Mouse (Mus musculus) limb, embryonic 10.5 days (tissue): ENCODE measurements around the gene Gtsf2. TPM values are rescaled to one million over a fixed set of nuclear protein-coding genes. Genes with fewer than 3 reads are reported as not detected.

Experiments
- DNase-seq: peaks from one replicate; pipeline ENCODE4 v3.0.0-alpha.2; 2017; ENCODE audit warnings: low spot score
- H3K27ac ChIP-seq: fragments of 300-500 bp; sonication (generic); 2 replicates; pipeline ENCODE4 v1.5.1; 2016; ENCODE audit warnings: mild to moderate bottlenecking
- H3K27me3 ChIP-seq: fragments of 300-500 bp; sonication (generic); 2 replicates; pipeline ENCODE4 v1.6.1; 2016; ENCODE audit warnings: low read depth, mild to moderate bottlenecking; ENCODE audit not compliant: poor library complexity, severe bottlenecking
- H3K36me3 ChIP-seq: fragments of 300-500 bp; sonication (generic); 2 replicates; pipeline ENCODE4 v1.6.1; 2016; ENCODE audit warnings: mild to moderate bottlenecking, moderate library complexity
- H3K4me1 ChIP-seq: fragments of 300-500 bp; sonication (generic); 2 replicates; pipeline ENCODE4 v1.6.1; 2016
- H3K4me3 ChIP-seq: fragments of 300-500 bp; sonication (generic); 2 replicates; pipeline ENCODE4 v1.5.1; 2016; ENCODE audit warnings: mild to moderate bottlenecking, moderate library complexity
- H3K9me3 ChIP-seq: fragments of 300-500 bp; sonication (generic); replicated peaks from 2 replicates; pipeline ENCODE4 v1.6.1; 2016; ENCODE audit warnings: mild to moderate bottlenecking
- WGBS: fragments of 180-500 bp; shearing (Covaris S2); methylation state at CpG from one replicate; pipeline ENCODE4 v1.1.7; 2016; 5-methylcytosine and 5-hydroxymethylcytosine counted together
- polyA plus RNA-seq: library from polyadenylated mRNA; unstranded; fragments of >200 nt; fragmentation: Nextera tagmentation; extraction: Ambion mirVana; gene quantifications from 2 replicates; pipeline ENCODE4 v1.2.1, GENCODE M21; 2016

Gene Gtsf2
- polyA plus RNA-seq, result not detected in 2 replicates

- WGBS, result 31% methylated on average over 3 of the region's 3 CpGs
- H3K4me1 ChIP-seq, result no peaks in the 10 kb centered on the region
- no peak for DNase-seq
- no peaks in the 10 kb centered on the region for H3K27me3 ChIP-seq
- H3K9me3 ChIP-seq, result no peaks in the 10 kb centered on the region
- H3K4me3 ChIP-seq, result no peak within 1 kb of the TSS
- H3K36me3 ChIP-seq, result no peaks in the 10 kb centered on the region
- H3K27ac ChIP-seq, result no peak within 1 kb of the TSS
Measured at GRCm38 (mm10) chr15:103448369-103448768, at the start of gene Gtsf2. TSS of gene Gtsf2 (minus strand) at chr15:103448469.

DNA sequence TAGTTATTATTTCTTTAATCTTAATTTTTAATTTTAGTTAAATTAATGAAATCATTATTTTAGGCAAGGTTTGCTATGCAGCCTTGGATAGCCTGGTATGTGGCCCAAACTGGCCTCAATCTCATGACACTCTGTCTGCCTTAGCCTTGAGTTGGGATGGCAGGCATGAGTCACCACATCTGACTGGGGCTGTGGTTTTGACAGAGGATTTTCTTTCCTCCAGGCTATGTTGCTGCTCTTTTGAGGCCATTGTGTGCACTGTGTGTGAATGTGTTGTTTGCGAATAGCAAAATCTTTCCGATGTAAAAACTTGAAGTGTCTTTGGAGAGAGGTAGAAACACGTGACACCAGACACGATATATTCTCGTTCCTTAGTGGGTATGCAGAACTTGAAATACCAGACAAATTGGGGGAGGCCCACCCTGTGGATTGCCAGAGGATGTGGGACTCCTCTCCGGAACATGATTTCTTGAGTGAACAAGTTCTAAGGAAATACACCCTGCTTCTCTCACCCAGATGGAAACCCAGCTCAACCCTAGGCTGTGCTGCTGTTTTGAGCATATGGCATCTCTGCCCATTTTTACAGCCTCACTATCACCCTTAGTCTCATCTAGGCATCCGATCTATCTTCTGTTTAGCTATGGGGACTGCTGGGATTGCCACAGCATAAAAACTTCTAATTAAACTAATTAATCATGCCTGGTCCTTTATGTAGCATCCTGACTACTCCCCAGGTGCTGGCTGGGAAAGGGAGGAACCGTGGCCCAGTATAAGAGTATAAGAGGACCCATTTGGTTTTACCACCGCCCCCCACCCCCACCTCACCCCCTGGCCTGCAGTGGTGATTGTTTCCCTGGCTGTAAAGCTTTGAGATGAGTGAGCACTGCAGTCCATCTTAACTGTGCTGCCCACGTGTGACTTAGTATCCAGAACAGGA is 48.2 kb upstream of the Gtsf2 start:
- peaks cover 20% of the 10 kb centered on the region for H3K27me3 ChIP-seq
- H3K4me1 ChIP-seq, result peaks cover 16% of the 10 kb centered on the region
- WGBS, result 65% methylated on average over 10 of the region's 10 CpGs
- no peak for DNase-seq
- H3K36me3 ChIP-seq, result no peaks in the 10 kb centered on the region
- H3K4me3 ChIP-seq, result no peak overlapping the region
- H3K27ac ChIP-seq, result no peak overlapping the region
- no peaks in the 10 kb centered on the region for H3K9me3 ChIP-seq

DNA sequence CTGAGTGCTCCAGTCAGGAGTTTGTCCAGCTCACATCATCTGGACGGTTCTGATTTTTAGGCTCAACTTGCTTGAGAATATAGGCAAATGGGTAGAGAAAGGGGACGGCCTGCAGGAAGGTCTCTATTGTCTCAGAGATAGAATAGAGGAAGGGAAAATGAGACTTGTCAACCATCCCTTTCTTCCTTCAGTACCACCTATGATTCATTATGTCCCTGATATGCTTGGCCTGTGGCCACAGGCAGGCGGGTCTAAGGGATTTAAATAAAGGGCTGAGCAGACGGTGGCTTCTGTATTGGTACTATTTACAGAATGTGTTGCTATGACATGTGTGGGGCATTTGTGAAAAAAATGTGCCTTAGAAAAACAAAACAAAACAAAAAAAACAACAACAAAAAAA is 40.1 kb upstream of the Gtsf2 start:
- 74% methylated on average over 4 of the region's 4 CpGs for WGBS
- no peak for DNase-seq
- Histone ChIP-seq H3K4me3 (no peak overlapping the region), H3K4me1 (peaks cover 13% of the 10 kb centered on the region; the same call in 1 of the 2 replicates), H3K27me3 (peaks cover 2% of the 10 kb centered on the region; the same call in 1 of the 2 replicates), H3K36me3 (no peaks in the 10 kb centered on the region), H3K9me3 (no peaks in the 10 kb centered on the region), H3K27ac (no peak overlapping the region)

- peaks cover 13% of the 10 kb centered on the region; the same call in 1 of the 2 replicates for H3K4me1 ChIP-seq
- no peaks in the 10 kb centered on the region for H3K9me3 ChIP-seq
- peaks cover 6% of the 10 kb centered on the region; the same call in 1 of the 2 replicates for H3K27me3 ChIP-seq
- H3K27ac ChIP-seq, result no peak overlapping the region
- WGBS, result 55% methylated on average over 1 of the region's 1 CpGs
- no peak overlapping the region for H3K4me3 ChIP-seq
- no peak for DNase-seq
- H3K36me3 ChIP-seq, result no peaks in the 10 kb centered on the region
Measured at GRCm38 (mm10) chr15:103486658-103487057, 38.4 kb upstream of the Gtsf2 start.

GRCm38 (mm10) chr15:103485106-103485505 is 36.8 kb upstream of the Gtsf2 start:
- Histone ChIP-seq H3K4me1 (peaks cover 13% of the 10 kb centered on the region; the same call in 1 of the 2 replicates), H3K36me3 (no peaks in the 10 kb centered on the region), H3K27me3 (peaks cover 6% of the 10 kb centered on the region; the same call in 1 of the 2 replicates), H3K4me3 (no peak overlapping the region), H3K9me3 (no peaks in the 10 kb centered on the region), H3K27ac (no peak overlapping the region)
- no peak for DNase-seq
- WGBS, result 69% methylated on average over 3 of the region's 3 CpGs

- no peak overlapping the region for H3K27ac ChIP-seq
- H3K4me1 ChIP-seq, result peaks cover 13% of the 10 kb centered on the region; the same call in 1 of the 2 replicates
- no peak overlapping the region for H3K4me3 ChIP-seq
- peaks cover 6% of the 10 kb centered on the region; the same call in 1 of the 2 replicates for H3K27me3 ChIP-seq
- no peak for DNase-seq
- no peaks in the 10 kb centered on the region for H3K9me3 ChIP-seq
- WGBS, result 41% methylated on average over 2 of the region's 2 CpGs
- H3K36me3 ChIP-seq, result no peaks in the 10 kb centered on the region
Measured at GRCm38 (mm10) chr15:103484490-103484889, 36.2 kb upstream of the Gtsf2 start.

- Histone ChIP-seq H3K4me3 (no peak overlapping the region), H3K4me1 (peaks cover 11% of the 10 kb centered on the region; the same call in 1 of the 2 replicates), H3K27ac (no peak overlapping the region), H3K36me3 (no peaks in the 10 kb centered on the region), H3K27me3 (peaks cover 6% of the 10 kb centered on the region; the same call in 1 of the 2 replicates), H3K9me3 (no peaks in the 10 kb centered on the region)
- DNase-seq, result no peak
- 0% methylated on average over 1 of the region's 1 CpGs for WGBS
Measured at GRCm38 (mm10) chr15:103482488-103482887, 34.2 kb upstream of the Gtsf2 start.

DNA sequence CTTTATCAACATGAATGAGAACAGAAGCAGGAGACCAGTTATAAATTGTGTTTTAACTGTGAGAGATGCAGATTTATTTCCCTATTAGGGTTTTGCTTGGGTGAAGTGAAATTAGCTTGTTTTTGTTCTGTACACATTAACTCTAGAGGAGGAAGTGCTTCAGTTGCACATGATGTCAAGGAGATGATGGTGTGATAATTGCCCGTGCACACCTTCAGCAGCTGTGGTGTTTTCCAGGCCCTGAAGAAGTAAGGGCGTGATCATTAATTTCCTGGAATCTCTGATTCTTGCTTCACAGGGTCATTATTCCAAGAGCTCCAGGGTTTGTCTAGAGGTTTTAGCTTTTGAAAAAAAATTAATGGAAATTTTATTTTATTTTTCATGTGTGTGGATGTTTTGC is 31.9 kb upstream of the Gtsf2 start:
- WGBS, result 88% methylated on average over 2 of the region's 2 CpGs

GRCm38 (mm10) chr15:103479080-103479606 is 30.9 kb upstream of the Gtsf2 start:
- peaks cover 6% of the 10 kb centered on the region; the same call in 1 of the 2 replicates for H3K27me3 ChIP-seq
- H3K27ac ChIP-seq, result no peak overlapping the region
- no peak for DNase-seq
- no peaks in the 10 kb centered on the region for H3K4me1 ChIP-seq
- no peak overlapping the region for H3K4me3 ChIP-seq
- H3K9me3 ChIP-seq, result no peaks in the 10 kb centered on the region
- 90% methylated on average over 1 of the region's 1 CpGs for WGBS
- no peaks in the 10 kb centered on the region for H3K36me3 ChIP-seq

More for the DNA sequence above, 31.9 kb upstream of the Gtsf2 start:
- Histone ChIP-seq H3K4me3 (no peak overlapping the region), H3K27ac (no peak overlapping the region), H3K36me3 (no peaks in the 10 kb centered on the region), H3K4me1 (peaks cover 7% of the 10 kb centered on the region; the same call in 1 of the 2 replicates), H3K27me3 (peaks cover 6% of the 10 kb centered on the region; the same call in 1 of the 2 replicates), H3K9me3 (no peaks in the 10 kb centered on the region)
- DNase-seq, result no peak

GRCm38 (mm10) chr15:103473769-103474168 is 25.5 kb upstream of the Gtsf2 start:
- WGBS, result 84% methylated on average over 5 of the region's 5 CpGs
- Histone ChIP-seq H3K4me3 (no peak overlapping the region), H3K36me3 (no peaks in the 10 kb centered on the region), H3K27me3 (no peaks in the 10 kb centered on the region), H3K9me3 (no peaks in the 10 kb centered on the region), H3K4me1 (no peaks in the 10 kb centered on the region), H3K27ac (no peak overlapping the region)
- DNase-seq, result no peak

GRCm38 (mm10) chr15:103473182-103473581 is 24.9 kb upstream of the Gtsf2 start:
- Histone ChIP-seq H3K27ac (no peak overlapping the region), H3K4me1 (no peaks in the 10 kb centered on the region), H3K27me3 (no peaks in the 10 kb centered on the region), H3K4me3 (no peak overlapping the region), H3K36me3 (no peaks in the 10 kb centered on the region), H3K9me3 (no peaks in the 10 kb centered on the region)
- WGBS, result 86% methylated on average over 7 of the region's 7 CpGs
- DNase-seq, result no peak

- Histone ChIP-seq H3K27me3 (no peaks in the 10 kb centered on the region), H3K4me1 (no peaks in the 10 kb centered on the region), H3K9me3 (no peaks in the 10 kb centered on the region), H3K36me3 (no peaks in the 10 kb centered on the region), H3K4me3 (no peak overlapping the region), H3K27ac (no peak overlapping the region)
- 82% methylated on average over 3 of the region's 3 CpGs for WGBS
- DNase-seq, result no peak
Measured at GRCm38 (mm10) chr15:103472265-103472664, 24.0 kb upstream of the Gtsf2 start.
